Mouse (Mus musculus) bone marrow macrophage, adult 2 months (primary cell): ENCODE measurements around the gene Znrd1.

Experiments
- CTCF ChIP-seq: IDR thresholded peaks from 2 replicates; pipeline ENCODE4 v1.5.1; 2012; ENCODE audit warnings: low read depth, mild to moderate bottlenecking, low read length, moderate library complexity
- POLR2A ChIP-seq: IDR thresholded peaks from 2 replicates; pipeline ENCODE4 v1.6.1; 2012; ENCODE audit warnings: mild to moderate bottlenecking, low read depth, low read length, borderline replicate concordance

GRCm38 (mm10) chr17:36981845-36982244, 23.5 kb upstream of the Znrd1 start:
- no peak for TF ChIP-seq CTCF
- TF ChIP-seq POLR2A, result no peak
